Mouse (Mus musculus): ENCODE data around the gene Rbfox1. TPM values are rescaled to one million over a fixed set of nuclear protein-coding genes. Genes with fewer than 3 reads are reported as not detected.

The Rbfox1 gene
- polyA plus RNA-seq, 1 experiment from 2014 or later = 75.8 TPM

DNA sequence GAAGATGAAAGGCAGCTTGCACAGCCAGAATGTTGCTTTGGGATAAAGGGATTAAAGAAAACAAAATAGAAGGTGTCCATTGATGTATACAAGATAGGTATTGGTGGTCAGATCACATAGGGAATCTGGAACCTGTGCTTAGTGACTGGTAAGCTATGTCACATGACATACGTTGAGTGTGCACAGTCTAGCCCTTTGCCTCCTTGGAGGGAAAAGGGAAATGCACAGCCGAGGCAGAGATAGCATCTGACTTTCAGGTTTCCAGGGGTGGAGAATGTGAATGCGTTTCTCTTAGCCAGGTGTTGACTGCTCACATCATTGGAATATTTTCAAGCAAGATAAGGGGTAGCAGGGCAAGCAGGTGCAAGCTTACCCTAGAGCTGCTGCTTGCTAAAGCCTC lies 1230.8 kb downstream of the Rbfox1 start:
- Histone ChIP-seq H3K9ac (ENCODE audit: low read length) (no peak overlapping the region), H3K4me3 (ENCODE audit: low read depth, low read length) (no peak overlapping the region), H3K27me3 (replicated peaks; ENCODE audit: control insufficient read depth, insufficient read depth, low read length) (no peaks in the 10 kb centered on the region), H3K4me1 (ENCODE audit: control insufficient read depth, insufficient read depth, low read length) (no peaks in the 10 kb centered on the region), H3K9me3 (replicated peaks; ENCODE audit: control insufficient read depth, low read length) (no peaks in the 10 kb centered on the region), H3K4me2 (ENCODE audit: low read length) (no peak overlapping the region), H3K36me3 (ENCODE audit: control insufficient read depth, insufficient read depth, low read length) (no peaks in the 10 kb centered on the region), H3K27ac (ENCODE audit: low read depth, low read length) (no peak overlapping the region)
- no peak for ATAC-seq
- 86% methylated on average over 3 of the region's 3 CpGs for WGBS
- DNase-seq (ENCODE audit: low spot score) = no peak

DNA sequence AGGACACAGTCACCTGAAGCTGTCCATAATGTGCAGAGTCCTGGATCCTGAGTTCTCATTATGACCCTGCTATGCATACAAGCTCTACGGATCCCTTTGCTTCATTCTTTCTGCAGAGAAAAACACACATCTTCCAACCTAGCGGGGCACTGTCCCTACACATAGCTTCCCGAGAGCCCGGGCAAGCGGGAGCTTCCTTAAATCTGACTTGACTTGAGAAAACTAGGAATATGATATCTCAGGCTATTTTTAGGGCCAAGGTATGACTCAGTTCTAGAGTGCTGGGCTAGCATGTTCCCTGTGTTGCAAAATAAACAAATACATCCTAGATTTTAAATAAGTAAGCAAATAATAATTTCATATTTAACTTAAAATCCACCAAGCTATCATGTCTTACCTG lies 1244.4 kb downstream of the Rbfox1 start:
- Histone ChIP-seq H3K9me3 (replicated peaks; ENCODE audit: control insufficient read depth, low read length) (no peaks in the 10 kb centered on the region), H3K4me3 (ENCODE audit: low read depth, low read length) (no peak overlapping the region), H3K36me3 (ENCODE audit: control insufficient read depth, insufficient read depth, low read length) (no peaks in the 10 kb centered on the region), H3K9ac (ENCODE audit: low read length) (no peak overlapping the region), H3K4me2 (ENCODE audit: low read length) (no peak overlapping the region), H3K4me1 (ENCODE audit: control insufficient read depth, insufficient read depth, low read length) (no peaks in the 10 kb centered on the region), H3K27ac (ENCODE audit: low read depth, low read length) (no peak overlapping the region), H3K27me3 (replicated peaks; ENCODE audit: control insufficient read depth, insufficient read depth, low read length) (no peaks in the 10 kb centered on the region)
- DNase-seq (ENCODE audit: low spot score) (no peak), ATAC-seq (no peak)
- WGBS = 92% methylated on average over 5 of the region's 5 CpGs

DNA sequence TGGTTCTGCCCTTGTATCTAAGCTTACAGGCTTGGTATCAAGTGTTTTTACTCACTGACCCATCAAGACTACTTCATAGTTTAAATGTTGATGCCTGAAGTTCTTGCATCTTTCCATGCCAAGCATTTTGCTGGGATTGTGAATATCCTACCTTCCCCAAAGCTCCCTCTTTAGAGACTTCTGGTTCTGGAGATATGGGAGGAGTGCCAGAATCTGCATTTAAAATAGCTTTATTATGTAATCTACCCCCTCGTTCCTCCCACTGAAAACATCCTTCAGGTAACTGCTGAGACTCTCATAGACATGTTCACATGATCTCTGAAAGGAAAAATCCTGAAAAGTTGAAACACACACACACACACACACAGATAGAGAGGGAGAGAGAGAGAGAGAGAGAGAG lies 1247.3 kb downstream of the Rbfox1 start:
- H3K27ac ChIP-seq (ENCODE audit: low read depth, low read length) = no peak overlapping the region
- WGBS = 74% methylated on average over 1 of the region's 1 CpGs
- no peak overlapping the region for H3K9ac ChIP-seq (ENCODE audit: low read length)
- H3K4me2 ChIP-seq (ENCODE audit: low read length) = no peak overlapping the region
- no peaks in the 10 kb centered on the region for H3K4me1 ChIP-seq (ENCODE audit: control insufficient read depth, insufficient read depth, low read length)
- DNase-seq (ENCODE audit: low spot score) = no peak
- H3K4me3 ChIP-seq (ENCODE audit: low read depth, low read length) = no peak overlapping the region
- no peaks in the 10 kb centered on the region for H3K36me3 ChIP-seq (ENCODE audit: control insufficient read depth, insufficient read depth, low read length)
- H3K9me3 ChIP-seq (replicated peaks; ENCODE audit: control insufficient read depth, low read length) = no peaks in the 10 kb centered on the region
- H3K27me3 ChIP-seq (replicated peaks; ENCODE audit: control insufficient read depth, insufficient read depth, low read length) = no peaks in the 10 kb centered on the region
- no peak for ATAC-seq

DNA sequence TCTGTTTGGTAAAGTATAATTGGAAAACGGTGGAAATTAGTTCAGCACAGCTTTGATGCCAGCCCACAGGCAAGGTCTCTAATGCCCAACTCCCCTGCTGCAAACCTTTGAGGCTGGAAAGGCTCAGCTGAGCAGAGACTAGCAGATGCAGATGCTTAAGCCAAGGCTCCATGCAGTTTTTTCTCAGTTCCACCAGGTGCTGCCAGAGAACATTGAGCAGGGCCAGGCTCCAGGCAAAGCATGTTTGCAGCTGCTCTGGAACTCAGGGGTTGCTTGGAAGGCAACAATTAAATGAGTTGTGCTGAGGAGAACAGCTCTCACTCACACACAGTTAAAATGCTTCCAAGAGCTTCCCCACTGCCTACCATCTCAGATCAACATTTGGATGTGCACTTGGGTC lies 1251.8 kb downstream of the Rbfox1 start:
- no peak overlapping the region for H3K4me2 ChIP-seq (ENCODE audit: low read length)
- no peaks in the 10 kb centered on the region for H3K4me1 ChIP-seq (ENCODE audit: control insufficient read depth, insufficient read depth, low read length)
- peak; percentile 61 for DNase-seq (ENCODE audit: low spot score)
- no peaks in the 10 kb centered on the region for H3K27me3 ChIP-seq (replicated peaks; ENCODE audit: control insufficient read depth, insufficient read depth, low read length)
- H3K9me3 ChIP-seq (replicated peaks; ENCODE audit: control insufficient read depth, low read length) = no peaks in the 10 kb centered on the region
- H3K4me3 ChIP-seq (ENCODE audit: low read depth, low read length) = no peak overlapping the region
- ATAC-seq = no peak
- no peaks in the 10 kb centered on the region for H3K36me3 ChIP-seq (ENCODE audit: control insufficient read depth, insufficient read depth, low read length)
- 48% methylated on average over 1 of the region's 1 CpGs for WGBS
- no peak overlapping the region for H3K27ac ChIP-seq (ENCODE audit: low read depth, low read length)
- no peak overlapping the region for H3K9ac ChIP-seq (ENCODE audit: low read length)

DNA sequence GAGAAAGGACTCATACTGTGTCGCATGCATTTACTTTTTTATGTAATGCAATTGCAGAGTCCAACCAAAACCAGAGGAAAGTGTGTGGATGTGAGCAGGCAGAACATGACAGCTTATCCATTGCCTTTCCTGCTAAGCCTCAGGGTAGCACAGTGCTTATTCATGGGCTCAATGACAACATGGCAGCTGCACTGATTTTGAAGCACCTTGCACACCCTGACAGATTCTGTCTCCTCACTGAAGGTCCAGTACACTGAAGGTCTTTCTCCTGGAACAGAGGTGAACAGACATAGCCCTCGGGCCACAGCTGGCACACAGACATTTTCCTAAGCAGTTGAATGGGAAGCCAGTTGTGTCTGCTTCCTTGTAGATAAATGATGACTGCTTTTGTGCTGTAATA lies 1254.3 kb downstream of the Rbfox1 start:
- Histone ChIP-seq H3K4me2 (ENCODE audit: low read length) (no peak overlapping the region), H3K9ac (ENCODE audit: low read length) (no peak overlapping the region), H3K9me3 (replicated peaks; ENCODE audit: control insufficient read depth, low read length) (no peaks in the 10 kb centered on the region), H3K36me3 (ENCODE audit: control insufficient read depth, insufficient read depth, low read length) (no peaks in the 10 kb centered on the region), H3K4me1 (ENCODE audit: control insufficient read depth, insufficient read depth, low read length) (no peaks in the 10 kb centered on the region), H3K27ac (ENCODE audit: low read depth, low read length) (no peak overlapping the region), H3K27me3 (replicated peaks; ENCODE audit: control insufficient read depth, insufficient read depth, low read length) (no peaks in the 10 kb centered on the region), H3K4me3 (ENCODE audit: low read depth, low read length) (no peak overlapping the region)
- 93% methylated on average over 2 of the region's 2 CpGs for WGBS
- ATAC-seq (no peak), DNase-seq (ENCODE audit: low spot score) (no peak)

DNA sequence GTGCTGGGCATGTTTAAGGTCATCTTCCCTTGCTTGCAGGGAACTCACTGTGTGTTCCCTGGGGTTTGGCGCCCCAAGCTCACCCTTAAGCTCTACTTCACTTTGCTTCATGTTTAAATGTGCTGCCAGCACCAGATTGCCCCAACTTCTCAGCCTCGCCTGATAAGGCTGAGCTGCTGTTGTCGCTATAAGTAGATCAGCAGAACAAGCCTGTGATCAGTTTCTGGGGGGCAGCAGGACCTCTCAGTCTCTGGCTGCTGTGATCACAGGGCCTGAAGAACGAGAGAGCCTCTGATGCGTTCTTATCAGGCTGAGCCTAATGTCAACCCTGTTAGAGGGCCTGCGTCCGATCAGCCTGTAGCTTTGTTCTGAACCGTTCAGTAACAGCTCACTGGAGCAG lies 1255.8 kb downstream of the Rbfox1 start:
- DNase-seq (ENCODE audit: low spot score) (no peak), ATAC-seq (no peak)
- H3K4me3 ChIP-seq (ENCODE audit: low read depth, low read length) = no peak overlapping the region
- no peaks in the 10 kb centered on the region for H3K27me3 ChIP-seq (replicated peaks; ENCODE audit: control insufficient read depth, insufficient read depth, low read length)
- H3K36me3 ChIP-seq (ENCODE audit: control insufficient read depth, insufficient read depth, low read length) = no peaks in the 10 kb centered on the region
- WGBS = 47% methylated on average over 8 of the region's 8 CpGs
- peaks cover 8% of the 10 kb centered on the region for H3K4me1 ChIP-seq (ENCODE audit: control insufficient read depth, insufficient read depth, low read length)
- H3K27ac ChIP-seq (ENCODE audit: low read depth, low read length) = no peak overlapping the region
- no peaks in the 10 kb centered on the region for H3K9me3 ChIP-seq (replicated peaks; ENCODE audit: control insufficient read depth, low read length)
- no peak overlapping the region for H3K9ac ChIP-seq (ENCODE audit: low read length)
- no peak overlapping the region for H3K4me2 ChIP-seq (ENCODE audit: low read length)

DNA sequence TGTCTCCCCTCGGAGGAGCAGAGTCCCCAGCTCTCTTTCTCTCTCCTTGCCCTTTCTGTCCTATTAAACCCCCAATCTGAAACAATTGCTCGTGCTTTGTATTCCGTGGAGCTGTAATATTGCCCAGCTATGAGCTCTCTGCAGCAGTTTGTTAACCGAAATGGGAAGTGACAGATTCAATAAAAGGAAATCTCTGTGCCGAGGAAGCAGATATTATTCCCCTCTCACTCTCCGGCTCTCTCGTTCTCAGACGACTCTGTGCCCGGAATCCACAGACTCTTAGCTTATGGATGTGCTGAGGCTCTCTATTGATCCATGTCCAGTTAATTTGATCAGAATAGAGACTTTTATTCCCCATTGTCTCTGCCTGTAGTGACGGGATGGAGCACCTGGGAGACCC lies 1260.3 kb downstream of the Rbfox1 start:
- ATAC-seq (no peak), DNase-seq (ENCODE audit: low spot score) (no peak)
- Histone ChIP-seq H3K4me2 (ENCODE audit: low read length) (no peak overlapping the region), H3K9me3 (replicated peaks; ENCODE audit: control insufficient read depth, low read length) (no peaks in the 10 kb centered on the region), H3K9ac (ENCODE audit: low read length) (no peak overlapping the region), H3K4me1 (ENCODE audit: control insufficient read depth, insufficient read depth, low read length) (peaks cover 36% of the 10 kb centered on the region), H3K4me3 (ENCODE audit: low read depth, low read length) (no peak overlapping the region), H3K27ac (ENCODE audit: low read depth, low read length) (no peak overlapping the region), H3K36me3 (ENCODE audit: control insufficient read depth, insufficient read depth, low read length) (no peaks in the 10 kb centered on the region), H3K27me3 (replicated peaks; ENCODE audit: control insufficient read depth, insufficient read depth, low read length) (no peaks in the 10 kb centered on the region)
- 27% methylated on average over 10 of the region's 10 CpGs for WGBS

DNA sequence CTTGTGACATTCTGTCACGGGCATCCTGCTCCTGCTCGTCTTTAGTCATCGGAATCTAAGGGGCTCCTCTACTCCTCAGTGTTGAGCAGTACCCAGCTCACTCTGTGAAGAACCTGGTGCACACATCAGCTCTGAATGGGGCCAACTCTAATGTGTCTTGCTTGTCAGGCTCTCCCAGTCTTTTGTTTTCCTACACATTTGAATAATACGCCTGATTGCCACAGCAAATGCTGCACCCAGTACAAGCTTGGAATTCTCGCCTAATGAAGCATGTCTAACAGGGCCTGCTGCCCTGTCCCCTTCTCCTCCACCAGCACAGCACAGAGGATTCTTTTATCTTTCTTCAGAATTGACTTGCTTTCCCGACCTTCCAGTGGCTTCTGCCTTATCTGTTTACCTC lies 1261.3 kb downstream of the Rbfox1 start:
- 5% methylated on average over 6 of the region's 6 CpGs for WGBS
- peak; percentile 83 for DNase-seq (ENCODE audit: low spot score)
- Histone ChIP-seq H3K9ac (ENCODE audit: low read length) (peak overlapping the region; percentile 35; the same call in 1 of the 2 replicates), H3K27me3 (replicated peaks; ENCODE audit: control insufficient read depth, insufficient read depth, low read length) (no peaks in the 10 kb centered on the region), H3K4me2 (ENCODE audit: low read length) (peak overlapping the region; percentile 29), H3K36me3 (ENCODE audit: control insufficient read depth, insufficient read depth, low read length) (no peaks in the 10 kb centered on the region), H3K27ac (ENCODE audit: low read depth, low read length) (peak overlapping the region; percentile 46; the same call in 1 of the 2 replicates), H3K4me1 (ENCODE audit: control insufficient read depth, insufficient read depth, low read length) (peaks cover 37% of the 10 kb centered on the region), H3K9me3 (replicated peaks; ENCODE audit: control insufficient read depth, low read length) (no peaks in the 10 kb centered on the region), H3K4me3 (ENCODE audit: low read depth, low read length) (no peak overlapping the region)
- peak; percentile 78 for ATAC-seq

DNA sequence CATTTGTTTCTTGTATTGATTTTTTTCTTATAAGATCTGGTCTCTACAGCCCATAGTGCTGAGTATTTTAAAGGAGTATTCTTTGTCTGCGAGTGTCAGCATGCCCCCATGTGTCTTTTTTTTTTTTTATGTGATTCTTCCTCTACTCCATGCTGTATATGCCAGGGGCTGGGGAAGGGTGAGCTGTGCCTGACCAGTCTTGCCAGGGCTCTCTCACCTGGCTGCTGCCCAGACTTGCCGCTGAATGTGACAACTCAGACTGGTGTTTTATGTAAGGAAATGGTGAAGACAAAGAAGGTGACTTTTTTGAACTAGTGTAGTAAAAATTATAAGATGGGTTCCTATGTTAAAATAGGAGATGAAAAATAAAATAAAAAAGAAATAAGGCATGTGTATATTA lies 1262.7 kb downstream of the Rbfox1 start:
- H3K4me1 ChIP-seq (ENCODE audit: control insufficient read depth, insufficient read depth, low read length) = peaks cover 37% of the 10 kb centered on the region
- no peaks in the 10 kb centered on the region for H3K36me3 ChIP-seq (ENCODE audit: control insufficient read depth, insufficient read depth, low read length)
- no peak overlapping the region for H3K9ac ChIP-seq (ENCODE audit: low read length)
- no peaks in the 10 kb centered on the region for H3K9me3 ChIP-seq (replicated peaks; ENCODE audit: control insufficient read depth, low read length)
- H3K4me3 ChIP-seq (ENCODE audit: low read depth, low read length) = no peak overlapping the region
- H3K27ac ChIP-seq (ENCODE audit: low read depth, low read length) = no peak overlapping the region
- 52% methylated on average over 2 of the region's 2 CpGs for WGBS
- H3K4me2 ChIP-seq (ENCODE audit: low read length) = no peak overlapping the region
- ATAC-seq = no peak
- no peak for DNase-seq (ENCODE audit: low spot score)
- no peaks in the 10 kb centered on the region for H3K27me3 ChIP-seq (replicated peaks; ENCODE audit: control insufficient read depth, insufficient read depth, low read length)
